Comparison of ENCODE assay signal across 8 mouse cellular contexts in genomic region chr11:115172825-115173287, GRCm38 (mm10). TPM values are rescaled to one million over a fixed set of nuclear protein-coding genes. Genes with fewer than 3 reads are reported as not detected.
A peak's percentile ranks its signal among the peaks of the same experiment; 100 is the strongest.
DNase-seq lines count a peak whose midpoint lies in the region; ATAC-seq and TF ChIP-seq lines count a peak whose summit lies in the region.

No protein-coding gene starts in this region.

- no peak overlapping the region for H3K4me3 ChIP-seq in ES-Bruce4 (ENCODE audit: low read depth, low read length)

- TF ChIP-seq POLR2A in ES-Bruce4 (IDR thresholded peaks at IDR 0.05; ENCODE audit: insufficient read depth, low read length), result no peak

- peak; percentile 77 for DNase-seq in 3134 (ENCODE audit: extremely low read depth, insufficient read length, low spot score)
- DNase-seq in heart, adult 8-10 months (ENCODE audit: low spot score), result peak; percentile 57
- peak; percentile 78 to 82 for DNase-seq in kidney, adult 8-10 months
- no peak for DNase-seq in thymus, postnatal 36 days
- DNase-seq in ovary, adult 18-20 months (ENCODE audit: low spot score), result no peak

- no peak for TF ChIP-seq CTCF in ES-Bruce4 (IDR thresholded peaks at IDR 0.05; ENCODE audit: low read depth, low read length)

- peak overlapping the region; percentile 71 for H3K27ac ChIP-seq in ES-Bruce4 (ENCODE audit: insufficient read depth, low read length)

- peaks cover 28% of the 10 kb centered on the region for H3K4me1 ChIP-seq in ES-Bruce4 (ENCODE audit: control insufficient read depth, insufficient read depth, low read length)

- peak; percentile 29; the same call in 1 of the 2 replicates for ATAC-seq in megakaryocyte, adult 5-6 weeks (ENCODE audit: poor library complexity, severe bottlenecking)
- no peak for ATAC-seq in cerebellum, adult (ENCODE audit: insufficient number of reproducible peaks, low FRiP score, low TSS enrichment)

- H3K9me3 ChIP-seq in ES-Bruce4 (replicated peaks; ENCODE audit: control insufficient read depth, insufficient read depth, low read length, poor library complexity, severe bottlenecking), result no peaks in the 10 kb centered on the region

- H3K36me3 ChIP-seq in ES-Bruce4 (ENCODE audit: control insufficient read depth, insufficient read depth, low read length, poor library complexity, severe bottlenecking), result no peaks in the 10 kb centered on the region

- no peaks in the 10 kb centered on the region for H3K27me3 ChIP-seq in ES-Bruce4 (ENCODE audit: control insufficient read depth, insufficient read depth, low read length, poor library complexity, severe bottlenecking)

- H3K9ac ChIP-seq in ES-Bruce4 (ENCODE audit: low read depth, poor library complexity, severe bottlenecking), result no peak overlapping the region

- TF ChIP-seq EP300 in ES-Bruce4 (IDR thresholded peaks at IDR 0.05; ENCODE audit: insufficient read depth, low read depth, low read length), result peak; percentile 74

RNA-seq across cellular contexts. Expression of gene Slc9a3r1, which starts 9.7 kb away (rescaled TPM):
- 73.2 and 77.8 TPM in 2 replicates for polyA plus RNA-seq in ES-Bruce4 (2011; ENCODE audit: insufficient read depth, insufficient read length, low read depth, missing spikeins)
- 1 to 10 TPM; 7.3 to 8.5 (median 8.5) TPM for total RNA-seq in heart, adult 8-10 months (2022)
- 77.6 and 92.0 TPM in 2 replicates for total RNA-seq in megakaryocyte, adult 5-6 weeks (2015)
- total RNA-seq in megakaryocyte, adult 5-6 weeks (2017), result 87.5 and 88.7 TPM in 2 replicates

RNA-seq across cellular contexts. Expression of gene Tmem104, which starts 14.4 kb away (rescaled TPM):
- polyA plus RNA-seq in ES-Bruce4 (2011; ENCODE audit: insufficient read depth, insufficient read length, low read depth, missing spikeins), result 4.8 and 8.0 TPM in 2 replicates
- total RNA-seq in heart, adult 8-10 months (2022), result 10 to 100 TPM in 1 of 4 experiments, 1 to 10 TPM in 3; 8.7 to 10.9 (median 9.1) TPM
- 23.9 and 25.7 TPM in 2 replicates for total RNA-seq in megakaryocyte, adult 5-6 weeks (2015)
- 6.1 and 8.7 TPM in 2 replicates for total RNA-seq in megakaryocyte, adult 5-6 weeks (2017)

RNA-seq across cellular contexts. Expression of gene Nat9, which starts 14.8 kb away (rescaled TPM):
- 13.1 and 16.2 TPM in 2 replicates for polyA plus RNA-seq in ES-Bruce4 (2011; ENCODE audit: insufficient read depth, insufficient read length, low read depth, missing spikeins)
- total RNA-seq in heart, adult 8-10 months (2022), result 10 to 100 TPM; 25.0 to 34.9 (median 25.9) TPM
- 16.1 and 17.7 TPM in 2 replicates for total RNA-seq in megakaryocyte, adult 5-6 weeks (2015)
- 23.9 and 36.1 TPM in 2 replicates for total RNA-seq in megakaryocyte, adult 5-6 weeks (2017)

RNA-seq across cellular contexts. Expression of gene Cd300lf, which starts 39.1 kb away (rescaled TPM):
- 1.1 TPM in 1 of 2 replicates, not detected in the other for polyA plus RNA-seq in ES-Bruce4 (2011; ENCODE audit: insufficient read depth, insufficient read length, low read depth, missing spikeins)
- under 1 TPM in 3 of 4 experiments, not detected in 1; 0.13 to 0.89 (median 0.22) TPM for total RNA-seq in heart, adult 8-10 months (2022)
- total RNA-seq in megakaryocyte, adult 5-6 weeks (2015), result 22.9 and 25.7 TPM in 2 replicates
- total RNA-seq in megakaryocyte, adult 5-6 weeks (2017), result 28.1 and 46.6 TPM in 2 replicates

Comparison
In these comparisons a context has a peak if more than half of its experiments do, and no peak if none do; other contexts are left out.
1. DNase-seq: peak in 3134 (single experiment), heart, adult 8-10 months (single experiment) and kidney, adult 8-10 months (2 of 2); none in thymus, postnatal 36 days (0 of 2) and ovary, adult 18-20 months (single experiment).
2. RNA of gene Slc9a3r1, which starts 9.7 kb away (total RNA-seq): 77.6 to 92.0 TPM in megakaryocyte, adult 5-6 weeks; 7.3 to 8.5 TPM in heart, adult 8-10 months; every median in the first group is over 4 times any median in the second.